Mouse (Mus musculus) midbrain, embryonic 14.5 days (tissue): ENCODE measurements at regions not wholly inside any gene's neighbourhood (a gene's known extent, or its start where the extent isn't known, plus 50 kb on each side); places are given as distances from the start of the nearest gene placed in this dataset.
A peak's percentile ranks its signal among the peaks of the same experiment; 100 is the strongest.
"Not testable (repeated sequence)": the region's sequence is repeated elsewhere in the genome, so short reads cannot be mapped to it uniquely, and the experiment has no call there.

Experiments used
- ATAC-seq: fragments of 200-750 bp; cut with Nextera tagmentation; 2 replicates; pipeline ENCODE4 v1.8.0; 2017; ENCODE audit warnings: moderate number of reproducible peaks, moderate library complexity; ENCODE audit not compliant: low FRiP score, low TSS enrichment
- DNase-seq: peaks from one replicate; pipeline ENCODE4 v3.0.0-alpha.2; 2015
- H3K27ac ChIP-seq: fragments of 300-500 bp; sonication (generic); replicated peaks from 2 replicates; pipeline ENCODE4 v1.5.1; 2014; ENCODE audit warnings: mild to moderate bottlenecking, low read depth, low read length, moderate library complexity
- H3K27me3 ChIP-seq: fragments of 300-500 bp; sonication (generic); 2 replicates; pipeline ENCODE4 v1.6.1; 2014; ENCODE audit warnings: low read length, control low read depth, mixed read lengths; ENCODE audit not compliant: control insufficient read depth, insufficient read depth
- H3K36me3 ChIP-seq: fragments of 300-500 bp; sonication (generic); 2 replicates; pipeline ENCODE4 v1.6.1; 2014; ENCODE audit warnings: low read length, control low read depth; ENCODE audit not compliant: control insufficient read depth, insufficient read depth
- H3K4me1 ChIP-seq: fragments of 300-500 bp; sonication (generic); 2 replicates; pipeline ENCODE4 v1.6.1; 2014; ENCODE audit warnings: mild to moderate bottlenecking, antibody characterized with exemption, low read length, control low read depth; ENCODE audit not compliant: control insufficient read depth, insufficient read depth
- H3K4me2 ChIP-seq: fragments of 300-500 bp; sonication (generic); 2 replicates; pipeline ENCODE4 v1.6.1; 2014; ENCODE audit warnings: mild to moderate bottlenecking, low read length, moderate library complexity
- H3K4me3 ChIP-seq: fragments of 300-500 bp; sonication (generic); replicated peaks from 2 replicates; pipeline ENCODE4 v1.5.1; 2014; ENCODE audit warnings: low read depth, low read length
- H3K9ac ChIP-seq: fragments of 300-500 bp; sonication (generic); replicated peaks from 2 replicates; pipeline ENCODE4 v1.6.1; 2014; ENCODE audit warnings: mild to moderate bottlenecking, low read length, moderate library complexity
- H3K9me3 ChIP-seq: fragments of 300-500 bp; sonication (generic); 2 replicates; pipeline ENCODE4 v1.6.1; 2016; ENCODE audit warnings: low read length, control low read depth, mixed read lengths; ENCODE audit not compliant: control insufficient read depth
- WGBS: fragments of 180-500 bp; shearing (Covaris S2); extraction: QIAGEN DNeasy Blood & Tissue Kit; methylation state at CpG from one replicate; pipeline ENCODE4 v1.1.7; 2014; 5-methylcytosine and 5-hydroxymethylcytosine counted together

DNA sequence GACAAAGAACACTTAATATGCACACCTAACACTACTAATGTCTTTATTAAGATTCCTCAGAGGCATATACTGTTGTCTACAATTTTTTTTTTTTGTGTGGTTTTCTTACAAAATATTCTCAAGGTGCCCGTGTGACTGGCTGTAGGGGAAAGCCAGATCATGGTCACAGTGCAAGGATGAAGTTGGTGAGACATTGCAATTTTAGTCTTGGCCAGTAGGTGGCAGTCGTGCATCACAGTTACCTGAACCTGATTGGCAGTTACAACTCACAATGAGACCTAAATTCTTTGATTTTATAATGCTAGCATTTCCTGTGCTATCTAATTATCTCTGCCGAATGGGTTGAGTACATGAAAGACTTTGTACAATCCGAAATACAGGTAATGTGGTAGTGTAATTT, 232.5 kb downstream of the Tbl1xr1 start:
- H3K9me3 ChIP-seq, result no peaks in the 10 kb centered on the region
- no peaks in the 10 kb centered on the region for H3K27me3 ChIP-seq
- 0 out of 2 replicates have a peak, but pooled peaks cover 5% of the 10 kb centered on the region for H3K4me1 ChIP-seq
- no peak overlapping the region for H3K4me2 ChIP-seq
- no peak overlapping the region for H3K9ac ChIP-seq
- no peaks in the 10 kb centered on the region for H3K36me3 ChIP-seq
- H3K27ac ChIP-seq, result no peak overlapping the region
- peak; percentile 70 for ATAC-seq
- 12% methylated on average over 4 of the region's 4 CpGs for WGBS
- no peak overlapping the region for H3K4me3 ChIP-seq
- peak; percentile 90 for DNase-seq

- WGBS, result 82% methylated on average over 10 of the region's 10 CpGs
- DNase-seq, result no peak
These were observed 240.2 kb downstream of the Tbl1xr1 start for GRCm38 (mm10) chr3:22316466-22317185.

DNA sequence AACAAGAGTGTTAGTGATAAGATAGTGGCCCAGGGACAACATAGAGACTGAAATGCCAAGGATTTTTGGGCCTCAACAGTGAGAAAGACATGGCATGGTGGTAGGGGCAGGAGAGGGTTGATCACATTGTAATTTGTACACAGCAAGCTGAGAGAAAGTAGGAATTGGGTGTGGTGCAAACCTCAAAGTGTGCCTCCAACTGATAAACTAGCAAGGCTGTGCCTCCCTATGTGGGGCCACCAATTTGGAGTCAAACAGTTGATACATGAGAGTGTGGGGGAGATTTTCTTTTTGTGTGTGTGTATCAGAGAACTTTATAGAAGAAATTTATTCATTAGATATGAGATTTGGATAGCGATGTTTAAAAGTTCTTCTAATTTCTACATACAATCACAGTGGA, 244.0 kb downstream of the Tbl1xr1 start:
- not testable (repeated sequence) for H3K27ac ChIP-seq, DNase-seq, H3K4me2 ChIP-seq, H3K9ac ChIP-seq, H3K9me3 ChIP-seq, H3K4me3 ChIP-seq, H3K36me3 ChIP-seq, ATAC-seq, H3K4me1 ChIP-seq, H3K27me3 ChIP-seq
- 97% methylated on average over 1 of the region's 1 CpGs for WGBS

More at GRCm38 (mm10) chr3:22316466-22317185, 240.2 kb downstream of the Tbl1xr1 start:
- Histone ChIP-seq H3K4me2 (no peak overlapping the region), H3K4me1 (no peaks in the 10 kb centered on the region), H3K9me3 (no peaks in the 10 kb centered on the region), H3K27ac (no peak overlapping the region), H3K36me3 (no peaks in the 10 kb centered on the region), H3K9ac (no peak overlapping the region), H3K27me3 (no peaks in the 10 kb centered on the region), H3K4me3 (no peak overlapping the region)
- no peak for ATAC-seq

- no peak overlapping the region for H3K4me3 ChIP-seq
- H3K4me1 ChIP-seq, result no peaks in the 10 kb centered on the region
- H3K4me2 ChIP-seq, result no peak overlapping the region
- H3K9ac ChIP-seq, result no peak overlapping the region
- 67% methylated on average over 1 of the region's 1 CpGs for WGBS
- no peaks in the 10 kb centered on the region for H3K36me3 ChIP-seq
- no peaks in the 10 kb centered on the region for H3K27me3 ChIP-seq
- H3K27ac ChIP-seq, result no peak overlapping the region
- H3K9me3 ChIP-seq, result no peaks in the 10 kb centered on the region
- no peak for ATAC-seq
- DNase-seq, result no peak
These were observed 254.8 kb downstream of the Tbl1xr1 start for GRCm38 (mm10) chr3:22331240-22331639.
